Mouse (Mus musculus): ENCODE measurements around the gene Fbxo34.
"Not testable (repeated sequence)": the region's sequence is repeated elsewhere in the genome, so short reads cannot be mapped to it uniquely, and the experiment has no call there.

The Fbxo34 gene

GRCm38 (mm10) chr14:47567962-47568652 is 117.9 kb downstream of the Fbxo34 start:
- DNase-seq = peak; percentile 86

- DNase-seq = not testable (repeated sequence)
Measured at GRCm38 (mm10) chr14:47570549-47570948, 120.3 kb downstream of the Fbxo34 start, which contains the start of gene Atg14. Atg14 (minus strand) TSS chr14:47570649.

GRCm38 (mm10) chr14:47572707-47573106 is 122.5 kb downstream of the Fbxo34 start:
- DNase-seq = no peak

- no peak for DNase-seq
Measured at GRCm38 (mm10) chr14:47574721-47575120, 124.5 kb downstream of the Fbxo34 start.

DNA sequence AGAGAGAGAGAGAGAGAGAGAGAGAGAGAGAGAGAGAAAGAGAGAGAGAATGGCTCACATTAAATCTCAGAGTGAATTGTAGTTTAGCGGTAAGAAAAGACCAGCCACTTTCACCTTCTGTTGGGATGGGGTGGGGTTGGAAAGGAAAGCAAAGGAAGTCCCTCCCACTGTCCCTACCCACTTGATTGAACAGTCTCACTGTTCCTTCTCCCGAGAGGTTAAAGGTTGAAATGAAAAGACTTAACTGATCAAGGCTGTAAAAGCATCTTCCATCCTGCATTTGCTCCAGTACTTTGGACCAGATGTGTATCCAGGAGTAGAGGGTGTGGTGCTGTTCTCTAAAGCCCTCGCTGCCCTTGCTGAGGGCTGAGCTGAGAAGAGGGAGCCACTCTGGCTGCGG is 126.5 kb downstream of the Fbxo34 start:
- DNase-seq = no peak

DNA sequence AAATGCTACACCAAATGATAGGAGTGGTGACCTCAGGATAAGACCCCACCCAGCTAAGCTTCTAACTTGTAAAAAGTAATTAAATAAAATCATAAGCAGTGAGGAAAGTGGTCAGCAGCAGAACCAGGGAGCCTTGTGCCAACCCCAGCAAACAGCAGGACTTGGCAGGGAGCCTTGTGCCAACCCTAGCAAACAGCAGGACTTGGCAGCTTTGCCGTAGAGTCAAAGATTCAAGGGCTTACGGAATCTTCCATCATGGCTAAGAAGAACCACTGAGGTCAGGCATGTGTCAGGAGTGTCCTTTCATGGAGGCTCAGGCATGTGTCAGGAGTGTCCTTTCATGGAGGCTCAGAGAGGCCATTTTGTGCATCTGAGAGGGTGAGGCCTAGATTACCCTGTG is 127.9 kb downstream of the Fbxo34 start:
- DNase-seq = no peak

GRCm38 (mm10) chr14:47581280-47581679 is 131.1 kb downstream of the Fbxo34 start:
- peak in 1 of 2 experiments; percentile 3 for DNase-seq

Measured in B cell, adult 2 months (primary cell).